Mouse (Mus musculus) splenic B cell, adult 2 months (primary cell): ENCODE data around the gene Tmem128.

Experiments used
- DNase-seq: peaks from one replicate; pipeline ENCODE4 v3.0.0-alpha.2; 2011; ENCODE audit warnings: low read depth, low spot score
- H3K27me3 ChIP-seq: 2 replicates; pipeline ENCODE4 v1.6.1; 2012; ENCODE audit warnings: mild to moderate bottlenecking, low read length, moderate library complexity, mixed read lengths; ENCODE audit not compliant: control insufficient read depth, poor library complexity, insufficient read depth, severe bottlenecking
- H3K36me3 ChIP-seq: 2 replicates; pipeline ENCODE4 v1.6.1; 2012; ENCODE audit warnings: mild to moderate bottlenecking, low read length, moderate library complexity, mixed read lengths; ENCODE audit not compliant: control insufficient read depth, poor library complexity, insufficient read depth, severe bottlenecking

Gene Tmem128

DNA sequence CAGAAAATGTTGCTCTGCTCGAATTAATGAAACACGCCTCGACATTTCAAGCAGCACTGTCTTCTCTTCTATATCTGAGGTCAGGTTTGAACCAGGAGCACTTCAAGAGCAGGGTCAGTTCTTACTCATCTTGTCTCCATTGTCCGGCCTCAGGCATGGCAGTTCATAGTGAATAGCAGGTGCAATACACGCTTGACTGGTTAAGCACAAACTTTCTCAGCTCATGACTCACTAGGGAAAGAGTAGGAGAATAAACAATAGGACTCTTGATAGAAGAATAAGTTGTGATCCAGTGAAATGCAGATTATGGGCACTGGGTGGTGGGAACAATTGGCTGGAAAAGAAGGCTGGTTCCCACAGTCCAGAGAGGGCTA, 1.2 kb upstream of the Tmem128 start:
- H3K27me3 ChIP-seq: no peaks in the 10 kb centered on the region
- no peak for DNase-seq
- peaks cover 4% of the 10 kb centered on the region; the same call in 1 of the 2 replicates for H3K36me3 ChIP-seq

DNA sequence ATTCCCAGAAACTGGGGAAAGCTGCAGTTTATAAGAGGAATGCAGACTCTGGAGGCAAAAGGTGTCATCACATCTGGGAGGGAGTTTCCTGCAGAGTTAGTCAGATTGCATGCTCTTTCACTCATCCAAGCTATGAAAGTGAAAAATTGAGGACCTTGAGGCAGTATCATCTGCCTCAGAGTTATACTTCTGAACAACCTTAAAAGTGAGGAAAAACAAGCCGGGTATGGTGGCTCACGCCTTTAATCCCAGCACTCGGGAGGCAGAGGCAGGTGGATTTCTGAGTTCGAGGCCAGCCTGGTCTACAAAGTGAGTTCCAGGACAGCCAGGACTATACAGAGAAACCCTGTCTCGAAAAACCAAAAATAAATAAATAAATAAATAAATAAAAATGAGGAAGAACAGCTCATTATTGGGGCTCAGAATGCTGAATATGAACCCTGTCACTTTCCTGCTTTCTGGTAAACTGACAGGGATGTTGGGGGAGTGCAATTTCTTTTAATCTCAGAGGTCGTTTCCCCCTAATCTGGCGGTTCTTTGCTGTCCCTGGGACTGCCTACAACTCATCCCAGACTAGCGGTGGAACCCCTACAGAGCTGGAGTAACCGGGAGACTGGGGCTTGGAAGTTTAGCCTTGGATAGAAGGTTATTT, 404 bp upstream of the Tmem128 start:
- no peaks in the 10 kb centered on the region for H3K27me3 ChIP-seq
- DNase-seq: no peak
- peaks cover 4% of the 10 kb centered on the region; the same call in 1 of the 2 replicates for H3K36me3 ChIP-seq

DNA sequence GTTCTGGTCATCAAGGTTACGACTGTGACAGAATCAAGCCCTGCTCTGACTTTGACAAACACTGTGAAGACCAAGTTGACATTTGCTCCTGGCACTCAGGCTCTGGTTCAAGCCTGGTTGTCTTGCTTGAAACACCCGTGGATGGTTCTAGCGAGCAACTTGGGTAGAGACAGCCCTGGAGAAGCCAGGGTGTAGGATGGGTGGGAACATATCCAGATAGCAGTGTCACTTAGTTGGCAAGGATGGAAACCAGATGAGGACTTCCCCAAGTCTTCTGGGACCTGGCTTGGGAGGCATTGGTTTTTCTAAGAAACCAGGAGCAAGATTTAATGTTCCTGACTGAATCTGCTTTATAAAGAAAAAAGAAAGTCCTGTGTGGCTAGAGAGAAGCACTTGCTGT, 11.0 kb downstream of the Tmem128 start:
- no peaks in the 10 kb centered on the region for H3K27me3 ChIP-seq
- no peak for DNase-seq
- H3K36me3 ChIP-seq: no peaks in the 10 kb centered on the region; the same call in 1 of the 2 replicates

DNA sequence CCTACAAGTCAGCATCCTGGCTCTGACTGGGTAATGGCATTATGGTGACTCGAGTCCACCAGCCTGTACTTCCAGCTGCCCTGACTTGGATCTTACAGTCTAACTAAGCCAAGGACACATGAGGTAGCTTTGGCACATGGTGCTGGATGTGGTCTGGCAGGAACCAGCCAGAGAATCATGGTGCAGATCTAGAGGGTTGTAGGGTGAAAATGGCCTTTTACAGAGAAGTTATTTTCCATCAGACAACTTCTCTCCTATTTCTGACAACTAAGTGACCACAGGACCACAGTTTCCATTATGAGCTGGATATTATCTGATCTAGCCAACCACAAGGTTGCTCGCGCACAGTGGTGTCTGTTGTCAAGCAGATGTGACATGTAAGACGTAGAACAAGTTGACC, 13.8 kb downstream of the Tmem128 start:
- DNase-seq: no peak
- H3K36me3 ChIP-seq: no peaks in the 10 kb centered on the region
- H3K27me3 ChIP-seq: no peaks in the 10 kb centered on the region

DNA sequence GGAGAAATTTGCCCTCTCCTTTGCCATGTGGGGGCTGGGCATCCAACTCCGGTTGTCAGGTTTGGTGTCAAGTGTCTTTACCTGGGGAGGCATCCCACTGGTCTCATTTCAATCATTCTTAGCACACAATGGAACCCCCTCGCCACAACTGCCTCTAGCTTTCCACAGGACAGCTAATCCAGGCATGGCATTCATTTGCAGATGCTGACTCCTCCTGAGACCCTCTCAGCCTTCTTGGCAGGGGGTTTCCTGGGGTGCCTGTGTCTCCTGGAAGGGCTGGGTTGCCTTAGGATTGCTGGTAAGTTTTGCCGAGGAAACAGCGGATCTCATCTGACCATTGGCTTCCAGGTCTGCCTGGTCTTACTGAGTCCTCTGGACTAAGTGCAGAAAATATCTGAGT, 15.8 kb downstream of the Tmem128 start, which contains the start of gene Otop1:
Gene Otop1, plus strand, starts transcription at position 202 of the 400 bp plus-strand sequence.
- Histone ChIP-seq H3K36me3 (no peaks in the 10 kb centered on the region), H3K27me3 (no peaks in the 10 kb centered on the region)
- DNase-seq: no peak

DNA sequence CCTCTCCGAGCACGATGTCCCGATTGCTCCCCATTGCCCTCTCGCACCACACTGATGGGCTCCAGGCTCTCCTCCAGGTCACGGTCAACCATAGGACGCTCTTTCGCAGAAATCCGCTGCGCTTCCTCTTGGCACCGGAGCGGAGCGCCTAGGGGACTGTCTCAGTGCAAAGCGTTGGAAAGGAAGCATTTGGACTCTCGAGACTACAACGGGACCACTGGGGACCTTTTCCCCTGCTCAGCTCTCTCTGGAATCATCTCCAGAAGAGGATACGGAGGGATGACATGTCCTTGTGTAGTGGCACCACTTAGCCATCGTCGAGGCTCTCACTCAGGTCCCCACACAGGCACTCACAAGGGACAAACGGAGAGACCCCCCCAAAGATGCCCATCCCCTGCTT, 16.5 kb downstream of the Tmem128 start:
- H3K27me3 ChIP-seq: no peaks in the 10 kb centered on the region
- H3K36me3 ChIP-seq: no peaks in the 10 kb centered on the region
- DNase-seq: no peak

DNA sequence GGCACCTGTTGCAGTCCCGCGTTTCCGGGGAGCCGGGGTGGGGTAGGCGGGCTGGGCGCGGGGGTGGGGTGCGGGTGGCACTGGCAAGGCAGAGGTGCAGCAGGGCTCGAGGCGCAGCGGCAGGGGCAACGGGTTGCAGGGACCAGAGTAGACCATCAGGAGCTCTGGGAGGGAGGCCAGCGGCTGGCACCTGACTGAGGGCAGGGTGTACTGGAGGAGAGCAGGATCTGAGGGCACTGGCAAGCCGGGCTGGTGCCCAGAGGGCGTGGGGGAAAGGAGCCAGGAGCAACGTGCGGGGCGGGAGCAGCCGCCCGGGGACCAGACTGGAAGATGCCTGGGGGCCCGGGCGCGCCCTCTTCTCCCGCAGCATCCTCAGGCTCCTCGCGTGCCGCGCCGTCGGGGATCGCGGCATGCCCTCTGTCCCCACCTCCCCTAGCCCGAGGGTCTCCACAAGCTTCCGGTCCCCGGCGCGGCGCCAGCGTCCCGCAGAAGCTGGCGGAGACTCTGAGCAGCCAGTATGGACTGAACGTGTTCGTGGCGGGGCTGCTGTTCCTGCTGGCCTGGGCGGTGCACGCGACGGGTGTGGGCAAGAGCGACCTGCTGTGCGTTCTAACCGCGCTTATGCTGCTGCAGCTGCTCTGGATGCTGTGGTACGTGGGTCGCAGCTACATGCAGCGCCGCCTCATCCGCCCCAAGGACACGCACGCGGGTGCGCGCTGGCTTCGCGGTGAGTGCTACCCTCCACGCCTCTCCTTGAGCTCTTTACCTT, 17.3 kb downstream of the Tmem128 start:
- DNase-seq: no peak
- Histone ChIP-seq H3K36me3 (no peaks in the 10 kb centered on the region), H3K27me3 (no peaks in the 10 kb centered on the region)

DNA sequence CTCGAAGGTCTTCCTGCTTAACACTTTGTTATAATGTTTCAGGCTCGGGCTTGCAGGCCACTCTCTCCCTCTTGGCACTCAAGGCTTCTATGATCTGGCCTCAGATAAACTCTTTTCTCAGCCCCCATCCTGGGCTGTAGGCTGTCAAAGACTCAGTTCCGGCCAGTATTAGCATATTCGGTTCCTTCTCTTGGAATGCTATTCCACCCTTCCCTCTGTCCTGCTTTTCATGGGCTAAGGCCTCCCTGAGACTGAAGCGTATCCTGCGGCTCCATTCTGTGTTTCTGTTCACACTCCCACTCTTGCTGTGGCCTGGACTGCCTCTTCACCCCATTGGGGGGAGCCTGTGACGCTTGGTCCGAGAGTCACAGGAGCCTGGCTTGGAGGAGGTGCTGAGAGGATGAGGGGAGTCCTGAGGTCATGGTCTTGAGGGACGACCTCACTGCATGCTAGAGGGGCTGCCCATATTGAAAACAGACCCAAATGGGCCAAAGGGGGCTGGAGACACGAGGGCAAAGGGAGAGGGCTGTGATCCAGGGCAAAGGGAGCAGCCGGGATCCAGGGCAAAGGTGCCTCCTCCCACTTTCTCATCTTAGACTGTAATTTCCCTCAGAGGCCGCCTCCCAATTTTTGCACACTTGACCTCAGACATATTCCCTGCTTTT, 18.1 kb downstream of the Tmem128 start:
- H3K27me3 ChIP-seq: no peaks in the 10 kb centered on the region
- H3K36me3 ChIP-seq: no peaks in the 10 kb centered on the region
- no peak for DNase-seq

DNA sequence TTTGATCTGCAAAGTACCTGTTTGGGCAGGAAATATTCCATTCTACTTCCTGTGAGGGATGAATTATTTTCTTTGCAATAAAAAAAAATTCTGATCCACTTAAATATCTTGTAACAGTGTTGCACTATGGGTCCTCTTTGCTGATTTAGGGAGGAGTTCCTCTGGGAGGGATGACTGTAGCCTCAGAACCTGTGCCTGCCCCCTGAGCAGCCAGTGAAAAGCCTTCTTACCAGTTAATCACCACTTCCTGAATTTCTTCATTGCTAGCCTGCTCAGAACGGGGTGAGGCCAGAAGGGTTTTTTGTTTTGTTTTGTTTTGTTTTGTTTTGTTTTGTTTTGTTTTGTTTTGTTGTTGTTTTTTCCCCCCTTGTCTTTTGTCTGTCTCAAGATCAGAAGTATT, 20.1 kb downstream of the Tmem128 start:
- Histone ChIP-seq H3K36me3 (no peaks in the 10 kb centered on the region), H3K27me3 (no peaks in the 10 kb centered on the region)

DNA sequence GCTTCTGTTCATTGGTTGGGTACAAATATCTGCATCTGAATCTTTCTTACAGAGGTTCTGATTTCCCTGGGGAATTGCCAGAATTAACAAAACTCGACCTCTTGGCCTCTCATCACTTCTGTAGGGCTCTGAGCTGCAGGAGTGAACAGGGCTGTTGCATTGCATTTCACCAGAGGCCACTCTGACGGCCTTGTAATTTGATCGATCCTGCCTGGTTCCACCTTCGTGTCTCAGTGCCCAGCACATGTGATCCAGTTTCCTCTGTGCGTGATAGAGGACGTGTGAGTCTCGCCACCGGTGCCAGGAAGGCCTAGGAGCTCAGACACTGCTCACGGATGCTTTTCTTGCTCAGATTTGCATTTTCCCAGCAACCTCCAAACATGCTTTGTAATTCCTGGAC, 25.7 kb downstream of the Tmem128 start:
- no peak for DNase-seq
- H3K36me3 ChIP-seq: no peaks in the 10 kb centered on the region
- H3K27me3 ChIP-seq: no peaks in the 10 kb centered on the region

More for the DNA sequence above, 20.1 kb downstream of the Tmem128 start:
- no peak for DNase-seq

DNA sequence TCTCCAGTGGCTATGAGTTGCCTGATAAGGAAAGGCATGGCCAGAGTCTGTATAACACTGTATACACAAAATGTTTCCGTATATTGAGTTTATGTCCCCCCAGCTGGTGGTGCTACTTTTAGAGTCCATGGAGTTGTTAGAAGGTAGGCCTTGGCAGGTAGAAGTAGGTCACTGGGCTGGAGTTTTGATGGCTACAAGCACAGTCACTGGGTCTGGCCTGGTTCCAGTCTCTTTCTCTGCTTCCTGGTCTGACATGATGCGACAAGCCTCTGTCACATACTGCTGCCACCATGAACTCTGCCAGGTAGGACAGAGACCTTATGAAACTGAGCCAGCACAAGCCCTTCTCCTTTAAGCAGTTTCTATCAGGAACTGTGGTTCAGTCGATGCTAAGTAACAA, 28.5 kb downstream of the Tmem128 start:
- DNase-seq: no peak
- no peaks in the 10 kb centered on the region for H3K27me3 ChIP-seq
- no peaks in the 10 kb centered on the region for H3K36me3 ChIP-seq

DNA sequence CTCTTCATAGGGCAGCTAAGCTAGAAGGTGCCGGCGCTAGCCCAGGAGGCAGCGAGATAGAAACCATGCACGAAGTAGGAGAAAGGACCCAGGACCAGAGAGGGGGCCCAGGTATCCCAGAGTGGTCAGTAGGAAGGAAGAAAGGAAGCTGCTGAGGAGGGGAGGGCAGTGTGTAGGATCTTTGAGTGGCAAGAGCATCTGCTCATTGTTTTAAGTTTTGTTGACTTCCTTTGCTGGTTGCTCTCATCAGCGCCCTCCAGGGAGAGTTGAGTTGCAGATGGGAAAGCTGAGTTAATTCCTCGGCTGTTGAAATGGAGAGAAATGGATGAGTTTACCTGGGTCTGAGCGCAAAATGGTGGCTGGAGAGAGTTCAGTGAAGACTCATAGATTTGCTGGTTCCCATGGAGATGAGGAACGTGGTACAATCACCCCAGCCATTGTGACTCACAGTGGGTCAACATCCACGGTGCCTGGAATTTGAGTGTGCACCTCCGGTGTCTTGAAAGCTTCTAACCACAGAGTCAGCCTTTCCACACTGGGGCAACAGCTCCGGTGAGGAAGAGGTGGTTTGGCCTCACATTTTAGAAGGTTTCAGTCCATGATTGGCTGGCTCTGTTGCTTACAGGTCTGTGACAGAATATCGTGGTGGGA, 41.9 kb downstream of the Tmem128 start:
- Histone ChIP-seq H3K36me3 (no peaks in the 10 kb centered on the region), H3K27me3 (no peaks in the 10 kb centered on the region)
- DNase-seq: no peak

DNA sequence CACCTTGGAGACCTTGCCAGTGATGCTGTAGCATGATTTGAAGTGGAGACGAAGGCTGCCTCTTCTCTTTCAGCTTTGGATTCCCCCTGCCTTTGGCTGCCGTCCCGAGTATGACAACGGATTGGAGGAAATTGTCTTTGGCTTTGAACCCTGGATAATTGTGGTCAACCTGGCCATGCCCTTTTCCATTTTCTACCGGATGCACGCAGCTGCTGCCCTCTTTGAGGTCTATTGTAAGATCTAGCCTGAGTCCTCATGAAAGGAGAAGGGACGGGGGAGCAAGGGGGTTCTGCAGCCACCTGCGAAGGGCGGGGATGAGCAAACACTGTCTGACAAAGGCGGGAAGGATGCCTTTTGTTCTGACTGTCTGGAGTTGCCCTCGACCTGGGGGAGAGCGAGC, 42.7 kb downstream of the Tmem128 start:
- H3K27me3 ChIP-seq: no peaks in the 10 kb centered on the region
- no peak for DNase-seq
- H3K36me3 ChIP-seq: no peaks in the 10 kb centered on the region

DNA sequence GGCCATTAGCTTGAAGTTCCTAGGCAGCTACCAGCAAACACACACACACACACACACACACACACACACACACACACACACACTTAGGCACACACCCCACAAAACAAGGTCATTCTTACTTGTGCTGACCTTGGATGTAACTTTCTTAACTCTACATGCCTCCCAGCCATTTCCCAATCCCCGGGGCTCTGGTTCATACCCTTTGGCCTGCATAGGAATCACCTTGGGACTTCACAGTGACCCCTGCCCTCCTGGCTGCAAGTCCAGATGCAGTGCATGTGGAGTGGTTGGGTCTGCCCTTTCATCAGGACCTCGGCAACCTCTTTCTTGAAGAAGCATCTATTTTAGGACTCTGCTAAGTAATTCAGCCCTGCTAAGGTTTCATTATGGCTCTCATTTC, 45.3 kb downstream of the Tmem128 start:
- no peak for DNase-seq
- Histone ChIP-seq H3K36me3 (no peaks in the 10 kb centered on the region), H3K27me3 (no peaks in the 10 kb centered on the region)
